Mouse (Mus musculus): ENCODE results near the gene Pygm.

GRCm38 (mm10) chr19:6339890-6340504 is 44.2 kb upstream of the Pygm start:
- no peak for TF ChIP-seq POLR2A (IDR thresholded peaks at IDR 0.05; ENCODE audit: insufficient read depth, low read depth, low read length)
- TF ChIP-seq CTCF (IDR thresholded peaks at IDR 0.05; ENCODE audit: insufficient read depth, low read depth, low read length): no peak

All from olfactory bulb, adult 2 months (tissue).